Mouse (Mus musculus) hindbrain, embryonic 12.5 days (tissue): Measurements from ENCODE around the gene Gm20388. TPM values are rescaled to one million over a fixed set of nuclear protein-coding genes. Genes with fewer than 3 reads are reported as not detected.
A peak's percentile ranks its signal among the peaks of the same experiment; 100 is the strongest.

Experiments
- ATAC-seq: fragments of 200-750 bp; cut with Nextera tagmentation; 2 replicates; pipeline ENCODE4 v1.8.0; 2017; ENCODE audit warnings: moderate TSS enrichment; ENCODE audit not compliant: low FRiP score
- H3K27ac ChIP-seq: fragments of 300-500 bp; sonication (generic); 2 replicates; pipeline ENCODE4 v1.5.1; 2016; ENCODE audit warnings: mild to moderate bottlenecking
- H3K27me3 ChIP-seq: fragments of 300-500 bp; sonication (generic); 2 replicates; pipeline ENCODE4 v1.6.1; 2016; ENCODE audit warnings: mild to moderate bottlenecking
- H3K36me3 ChIP-seq: fragments of 300-500 bp; sonication (generic); 2 replicates; pipeline ENCODE4 v1.6.1; 2016; ENCODE audit warnings: mild to moderate bottlenecking
- H3K4me1 ChIP-seq: fragments of 300-500 bp; sonication (generic); 2 replicates; pipeline ENCODE4 v1.6.1; 2016
- H3K4me2 ChIP-seq: fragments of 300-500 bp; sonication (generic); replicated peaks from 2 replicates; pipeline ENCODE4 v1.6.1; 2016; ENCODE audit warnings: mild to moderate bottlenecking
- H3K4me3 ChIP-seq: fragments of 300-500 bp; sonication (generic); 2 replicates; pipeline ENCODE4 v1.5.1; 2016; ENCODE audit warnings: mild to moderate bottlenecking
- H3K9ac ChIP-seq: fragments of 300-500 bp; sonication (generic); 2 replicates; pipeline ENCODE4 v1.6.1; 2016; ENCODE audit warnings: mild to moderate bottlenecking, moderate library complexity
- H3K9me3 ChIP-seq: fragments of 300-500 bp; sonication (generic); replicated peaks from 2 replicates; pipeline ENCODE4 v1.6.1; 2016; ENCODE audit warnings: mild to moderate bottlenecking
- WGBS: fragments of 180-500 bp; shearing (Covaris S2); methylation state at CpG from one replicate; pipeline ENCODE4 v1.1.7; 2016; 5-methylcytosine and 5-hydroxymethylcytosine counted together
- polyA plus RNA-seq: library from polyadenylated mRNA; unstranded; fragments of >200 nt; fragmentation: Nextera tagmentation; extraction: Ambion mirVana; gene quantifications from 2 replicates; pipeline ENCODE4 v1.2.1, GENCODE M21; 2016

Gm20388 gene
- polyA plus RNA-seq, 1 experiment from 2014 or later, result not detected

GRCm38 (mm10) chr8:120463918-120464584, 553.4 kb downstream of the Gm20388 start:
- Histone ChIP-seq H3K4me3 (no peak overlapping the region), H3K36me3 (no peaks in the 10 kb centered on the region), H3K27ac (no peak overlapping the region), H3K9me3 (no peaks in the 10 kb centered on the region), H3K4me2 (no peak overlapping the region), H3K9ac (no peak overlapping the region), H3K27me3 (peaks cover 4% of the 10 kb centered on the region), H3K4me1 (peaks cover 70% of the 10 kb centered on the region)
- ATAC-seq, result no peak
- 95% methylated on average over 9 of the region's 9 CpGs for WGBS

- Histone ChIP-seq H3K36me3 (no peaks in the 10 kb centered on the region), H3K4me1 (peaks cover 67% of the 10 kb centered on the region), H3K9ac (no peak overlapping the region), H3K9me3 (no peaks in the 10 kb centered on the region), H3K27ac (no peak overlapping the region), H3K4me3 (no peak overlapping the region), H3K4me2 (no peak overlapping the region), H3K27me3 (peaks cover 4% of the 10 kb centered on the region)
- 51% methylated on average over 4 of the region's 4 CpGs for WGBS
- no peak for ATAC-seq
Observed at GRCm38 (mm10) chr8:120464585-120464937, 553.9 kb downstream of the Gm20388 start.

GRCm38 (mm10) chr8:120465710-120466109, 555.1 kb downstream of the Gm20388 start:
- H3K36me3 ChIP-seq, result no peaks in the 10 kb centered on the region
- peak; percentile 38 for ATAC-seq
- H3K9me3 ChIP-seq, result no peaks in the 10 kb centered on the region
- peak overlapping the region; percentile 30; the same call in 1 of the 2 replicates for H3K27ac ChIP-seq
- WGBS, result 20% methylated on average over 8 of the region's 8 CpGs
- H3K4me3 ChIP-seq, result no peak overlapping the region
- H3K9ac ChIP-seq, result no peak overlapping the region
- peaks cover 6% of the 10 kb centered on the region for H3K27me3 ChIP-seq
- peaks cover 66% of the 10 kb centered on the region for H3K4me1 ChIP-seq
- H3K4me2 ChIP-seq, result no peak overlapping the region

GRCm38 (mm10) chr8:120466266-120466665, 555.6 kb downstream of the Gm20388 start:
- Histone ChIP-seq H3K9me3 (no peaks in the 10 kb centered on the region), H3K36me3 (no peaks in the 10 kb centered on the region), H3K9ac (no peak overlapping the region), H3K27ac (peak overlapping the region; percentile 30; the same call in 1 of the 2 replicates), H3K27me3 (peaks cover 6% of the 10 kb centered on the region), H3K4me2 (no peak overlapping the region), H3K4me3 (no peak overlapping the region), H3K4me1 (peaks cover 66% of the 10 kb centered on the region)
- WGBS, result 48% methylated on average over 10 of the region's 10 CpGs
- ATAC-seq, result no peak

- ATAC-seq, result no peak
- H3K4me3 ChIP-seq, result no peak overlapping the region
- 91% methylated on average over 7 of the region's 7 CpGs for WGBS
- no peak overlapping the region for H3K4me2 ChIP-seq
- peaks cover 66% of the 10 kb centered on the region for H3K4me1 ChIP-seq
- no peak overlapping the region for H3K9ac ChIP-seq
- H3K27ac ChIP-seq, result no peak overlapping the region
- no peaks in the 10 kb centered on the region for H3K9me3 ChIP-seq
- peaks cover 6% of the 10 kb centered on the region for H3K27me3 ChIP-seq
- H3K36me3 ChIP-seq, result no peaks in the 10 kb centered on the region
Observed at GRCm38 (mm10) chr8:120467598-120467997, 557.0 kb downstream of the Gm20388 start.

- H3K4me2 ChIP-seq, result no peak overlapping the region
- H3K9me3 ChIP-seq, result no peaks in the 10 kb centered on the region
- H3K27ac ChIP-seq, result no peak overlapping the region
- no peak for ATAC-seq
- no peak overlapping the region for H3K9ac ChIP-seq
- peaks cover 70% of the 10 kb centered on the region for H3K4me1 ChIP-seq
- H3K36me3 ChIP-seq, result no peaks in the 10 kb centered on the region
- no peak overlapping the region for H3K4me3 ChIP-seq
- 90% methylated on average over 12 of the region's 12 CpGs for WGBS
- peaks cover 2% of the 10 kb centered on the region; the same call in 1 of the 2 replicates for H3K27me3 ChIP-seq
Observed at GRCm38 (mm10) chr8:120470170-120470569, 559.5 kb downstream of the Gm20388 start.

- WGBS, result 5% methylated on average over 7 of the region's 7 CpGs
Observed at GRCm38 (mm10) chr8:120471166-120471565, 560.5 kb downstream of the Gm20388 start.

GRCm38 (mm10) chr8:120471752-120472151, 561.1 kb downstream of the Gm20388 start:
- H3K36me3 ChIP-seq, result no peaks in the 10 kb centered on the region
- no peak overlapping the region for H3K4me2 ChIP-seq
- peak overlapping the region; percentile 66 for H3K27ac ChIP-seq
- ATAC-seq, result 0 out of 2 replicates have a peak, but pooled peaks have one; percentile 12
- 45% methylated on average over 2 of the region's 2 CpGs for WGBS
- peaks cover 72% of the 10 kb centered on the region for H3K4me1 ChIP-seq
- no peaks in the 10 kb centered on the region for H3K9me3 ChIP-seq
- H3K27me3 ChIP-seq, result peaks cover 2% of the 10 kb centered on the region; the same call in 1 of the 2 replicates
- no peak overlapping the region for H3K4me3 ChIP-seq
- 0 out of 2 replicates have a peak overlapping the region, but pooled peaks have one; percentile 27 for H3K9ac ChIP-seq

More at GRCm38 (mm10) chr8:120471166-120471565, 560.5 kb downstream of the Gm20388 start:
- no peak for ATAC-seq
- Histone ChIP-seq H3K27ac (peak overlapping the region; percentile 66), H3K36me3 (no peaks in the 10 kb centered on the region), H3K4me3 (no peak overlapping the region), H3K4me1 (peaks cover 70% of the 10 kb centered on the region), H3K4me2 (no peak overlapping the region), H3K9ac (no peak overlapping the region; the same call in 1 of the 2 replicates), H3K9me3 (no peaks in the 10 kb centered on the region), H3K27me3 (peaks cover 2% of the 10 kb centered on the region; the same call in 1 of the 2 replicates)

GRCm38 (mm10) chr8:120472230-120472629, 561.6 kb downstream of the Gm20388 start:
- H3K36me3 ChIP-seq, result no peaks in the 10 kb centered on the region
- WGBS, result 36% methylated on average over 16 of the region's 16 CpGs
- peak overlapping the region; percentile 27; the same call in 1 of the 2 replicates for H3K9ac ChIP-seq
- H3K4me3 ChIP-seq, result no peak overlapping the region
- H3K27me3 ChIP-seq, result peaks cover 2% of the 10 kb centered on the region; the same call in 1 of the 2 replicates
- peak overlapping the region; percentile 66 for H3K27ac ChIP-seq
- no peak for ATAC-seq
- peaks cover 72% of the 10 kb centered on the region for H3K4me1 ChIP-seq
- H3K4me2 ChIP-seq, result peak overlapping the region; percentile 11; the same call in 1 of the 2 replicates
- no peaks in the 10 kb centered on the region for H3K9me3 ChIP-seq

GRCm38 (mm10) chr8:120473729-120474364, 563.2 kb downstream of the Gm20388 start:
- Histone ChIP-seq H3K4me3 (no peak overlapping the region), H3K27ac (no peak overlapping the region), H3K4me2 (no peak overlapping the region), H3K9ac (no peak overlapping the region), H3K4me1 (peaks cover 70% of the 10 kb centered on the region), H3K9me3 (no peaks in the 10 kb centered on the region), H3K27me3 (0 out of 2 replicates have a peak, but pooled peaks cover 2% of the 10 kb centered on the region), H3K36me3 (no peaks in the 10 kb centered on the region)
- no peak for ATAC-seq
- 76% methylated on average over 13 of the region's 13 CpGs for WGBS

GRCm38 (mm10) chr8:120474496-120475235, 564.0 kb downstream of the Gm20388 start:
- ATAC-seq, result no peak
- 86% methylated on average over 11 of the region's 11 CpGs for WGBS
- H3K4me1 ChIP-seq, result peaks cover 67% of the 10 kb centered on the region

More at GRCm38 (mm10) chr8:120474496-120475235, 564.0 kb downstream of the Gm20388 start:
- Histone ChIP-seq H3K9me3 (no peaks in the 10 kb centered on the region), H3K27ac (no peak overlapping the region), H3K9ac (no peak overlapping the region), H3K4me3 (no peak overlapping the region), H3K36me3 (no peaks in the 10 kb centered on the region), H3K27me3 (0 out of 2 replicates have a peak, but pooled peaks cover 2% of the 10 kb centered on the region), H3K4me2 (no peak overlapping the region)
